Mouse (Mus musculus) liver, adult 2 months (tissue): Measurements from ENCODE around the gene 1700066M21Rik. TPM values are rescaled to one million over a fixed set of nuclear protein-coding genes. Genes with fewer than 3 reads are reported as not detected.

ENCODE experiments used
- DNase-seq: peaks from one replicate; pipeline ENCODE4 v3.0.0-alpha.2; 2011; ENCODE audit warnings: low read depth, low spot score; ENCODE audit errors: extremely low read depth
- H3K27ac ChIP-seq: fragments of 200-500 bp; replicated peaks from 2 replicates; pipeline ENCODE4 v1.5.1; 2012; ENCODE audit warnings: low read depth, mild to moderate bottlenecking, control low read depth, inconsistent platforms, low read length; ENCODE audit not compliant: insufficient read depth
- H3K27me3 ChIP-seq: fragments of 200-500 bp; 2 replicates; pipeline ENCODE4 v1.6.1; 2012; ENCODE audit warnings: mild to moderate bottlenecking, moderate library complexity, low read length, inconsistent platforms; ENCODE audit not compliant: control insufficient read depth, insufficient read depth
- H3K36me3 ChIP-seq: fragments of 200-500 bp; 2 replicates; pipeline ENCODE4 v1.6.1; 2012; ENCODE audit warnings: low read length, inconsistent platforms; ENCODE audit not compliant: control insufficient read depth, insufficient read depth
- H3K4me1 ChIP-seq: fragments of 200-500 bp; 2 replicates; pipeline ENCODE4 v1.6.1; 2011; ENCODE audit warnings: low read length; ENCODE audit not compliant: control insufficient read depth, insufficient read depth
- H3K4me3 ChIP-seq: fragments of 200-500 bp; 2 replicates; pipeline ENCODE4 v1.5.1; 2011; ENCODE audit warnings: low read depth, mild to moderate bottlenecking, control low read depth, low read length, moderate library complexity; ENCODE audit not compliant: insufficient read depth
- H3K79me2 ChIP-seq: fragments of 200-500 bp; 2 replicates; pipeline ENCODE4 v1.6.1; 2012; ENCODE audit warnings: inconsistent platforms, mild to moderate bottlenecking, low read length, moderate library complexity; ENCODE audit not compliant: control insufficient read depth, insufficient read depth
- H3K9ac ChIP-seq: fragments of 200-500 bp; 2 replicates; pipeline ENCODE4 v1.6.1; 2012; ENCODE audit warnings: low read depth, mild to moderate bottlenecking, control low read depth, inconsistent platforms, low read length
- CTCF ChIP-seq: fragments of 200-500 bp; IDR thresholded peaks from 2 replicates; pipeline ENCODE4 v1.5.1; 2011; ENCODE audit warnings: low read depth, low read length, control low read depth
- POLR2A ChIP-seq: fragments of 200-500 bp; IDR thresholded peaks from 2 replicates; pipeline ENCODE4 v1.6.1; 2011; ENCODE audit warnings: low read length, control low read depth; ENCODE audit not compliant: insufficient read depth; ENCODE audit errors: extremely low read depth
- WGBS: fragments of 180-500 bp; shearing (Covaris S2); methylation state at CpG from one replicate; pipeline ENCODE4 v1.1.7; 2018; 5-methylcytosine and 5-hydroxymethylcytosine counted together
- polyA plus RNA-seq: library from polyadenylated mRNA; depleted of rRNA; stranded (reverse); fragments of >200 nt; gene quantifications from 2 replicates; pipeline ENCODE4 v1.2.3, GENCODE M21; 2012
- total RNA-seq: library from RNA; depleted of rRNA; stranded (reverse); fragments of >200 nt; gene quantifications from 2 replicates; pipeline ENCODE4 v1.2.3, GENCODE M21; 2014

Gene 1700066M21Rik
- total and polyA plus RNA-seq, 2 experiments, result 27.2 to 31.4 TPM

GRCm38 (mm10) chr1:57400321-57400720 lies 22.9 kb downstream of the 1700066M21Rik start:
- 100% methylated on average over 2 of the region's 2 CpGs for WGBS
- H3K36me3 ChIP-seq, result peaks cover 20% of the 10 kb centered on the region
- no peak overlapping the region for H3K27ac ChIP-seq
- H3K4me1 ChIP-seq, result no peaks in the 10 kb centered on the region
- no peaks in the 10 kb centered on the region for H3K27me3 ChIP-seq
- H3K9ac ChIP-seq, result no peak overlapping the region
- TF ChIP-seq CTCF, result no peak
- no peak for TF ChIP-seq POLR2A
- no peak for DNase-seq
- no peaks in the 10 kb centered on the region; the same call in 1 of the 2 replicates for H3K79me2 ChIP-seq
- H3K4me3 ChIP-seq, result no peak overlapping the region

- no peaks in the 10 kb centered on the region for H3K27me3 ChIP-seq
- H3K4me3 ChIP-seq, result no peak overlapping the region
- peaks cover 2% of the 10 kb centered on the region; the same call in 1 of the 2 replicates for H3K4me1 ChIP-seq
- H3K36me3 ChIP-seq, result peaks cover 20% of the 10 kb centered on the region
- no peak overlapping the region for H3K9ac ChIP-seq
- no peak for DNase-seq
- H3K27ac ChIP-seq, result no peak overlapping the region
- peaks cover 2% of the 10 kb centered on the region; the same call in 1 of the 2 replicates for H3K79me2 ChIP-seq
- no peak for TF ChIP-seq CTCF
- TF ChIP-seq POLR2A, result no peak
- 85% methylated on average over 2 of the region's 2 CpGs for WGBS
These were observed 23.5 kb downstream of the 1700066M21Rik start for GRCm38 (mm10) chr1:57400877-57401276.

GRCm38 (mm10) chr1:57402116-57402515 lies 24.7 kb downstream of the 1700066M21Rik start:
- 92% methylated on average over 5 of the region's 5 CpGs for WGBS
- TF ChIP-seq POLR2A (no peak), CTCF (no peak)
- Histone ChIP-seq H3K4me1 (peaks cover 2% of the 10 kb centered on the region; the same call in 1 of the 2 replicates), H3K79me2 (peaks cover 7% of the 10 kb centered on the region; the same call in 1 of the 2 replicates), H3K4me3 (no peak overlapping the region), H3K27ac (no peak overlapping the region), H3K9ac (no peak overlapping the region), H3K36me3 (peaks cover 17% of the 10 kb centered on the region), H3K27me3 (no peaks in the 10 kb centered on the region)
- DNase-seq, result no peak

- Histone ChIP-seq H3K36me3 (peaks cover 4% of the 10 kb centered on the region), H3K27ac (peak within 1 kb of the TSS; percentile 96), H3K9ac (peak within 1 kb of the TSS; percentile 95), H3K79me2 (peaks cover 11% of the 10 kb centered on the region; the same call in 1 of the 2 replicates), H3K27me3 (no peaks in the 10 kb centered on the region), H3K4me3 (peak within 1 kb of the TSS; percentile 94), H3K4me1 (peaks cover 9% of the 10 kb centered on the region)
- WGBS, result under 1% methylated on average over 72 of the region's 72 CpGs
- peak; percentile 80 for DNase-seq
- no peak for TF ChIP-seq CTCF
- TF ChIP-seq POLR2A, result peak; percentile 31; the same call in 1 of the 2 replicates
These were observed 29.0 kb downstream of the 1700066M21Rik start, which contains the start of the genes Maip1 and Tyw5 for GRCm38 (mm10) chr1:57406187-57407151. Gene Maip1 (plus strand): TSS chr1:57406328. Gene Tyw5 (minus strand): TSS chr1:57407101.

- H3K79me2 ChIP-seq, result peaks cover 11% of the 10 kb centered on the region; the same call in 1 of the 2 replicates
- no peaks in the 10 kb centered on the region for H3K27me3 ChIP-seq
- DNase-seq, result no peak
- TF ChIP-seq CTCF (no peak), POLR2A (no peak)
- peaks cover 26% of the 10 kb centered on the region for H3K36me3 ChIP-seq
- H3K4me1 ChIP-seq, result peaks cover 9% of the 10 kb centered on the region
- no peak overlapping the region for H3K4me3 ChIP-seq
- H3K27ac ChIP-seq, result no peak overlapping the region
- 77% methylated on average over 2 of the region's 2 CpGs for WGBS
- no peak overlapping the region for H3K9ac ChIP-seq
These were observed 31.6 kb downstream of the 1700066M21Rik start for GRCm38 (mm10) chr1:57408994-57409393.
